Mouse (Mus musculus): Measurements from ENCODE around the gene St6galnac4. TPM values are rescaled to one million over a fixed set of nuclear protein-coding genes. Genes with fewer than 3 reads are reported as not detected.

St6galnac4 gene
- total and polyA plus RNA-seq, 2 experiments from 2014 or later, result 31.3 to 35.5 TPM

- 13% methylated on average over 34 of the region's 34 CpGs for WGBS
- no peaks in the 10 kb centered on the region for H3K36me3 ChIP-seq (ENCODE audit: insufficient read depth)
- no peaks in the 10 kb centered on the region for H3K27me3 ChIP-seq (ENCODE audit: insufficient read depth, low read length)
- no peak for TF ChIP-seq CTCF (IDR thresholded peaks at IDR 0.05; ENCODE audit: low read depth)
- H3K9ac ChIP-seq, result peak overlapping the region; percentile 76
- peak overlapping the region; percentile 69 for H3K4me3 ChIP-seq (ENCODE audit: low read depth, low read length)
- no peaks in the 10 kb centered on the region for H3K9me3 ChIP-seq (ENCODE audit: low read length)
- ATAC-seq (peak; percentile 38), DNase-seq (peak; percentile 44)
- no peak overlapping the region for H3K27ac ChIP-seq (ENCODE audit: low read depth, low read length)
- H3K4me2 ChIP-seq (ENCODE audit: low read depth), result peak overlapping the region; percentile 88
- peaks cover 15% of the 10 kb centered on the region for H3K4me1 ChIP-seq (ENCODE audit: insufficient read depth)
Observed at GRCm38 (mm10) chr2:32607262-32607947, 20.5 kb downstream of the St6galnac4 start.

- Histone ChIP-seq H3K27ac (ENCODE audit: low read depth, low read length) (no peak overlapping the region), H3K9ac (no peak overlapping the region), H3K27me3 (ENCODE audit: insufficient read depth, low read length) (no peaks in the 10 kb centered on the region), H3K36me3 (ENCODE audit: insufficient read depth) (no peaks in the 10 kb centered on the region), H3K4me1 (ENCODE audit: insufficient read depth) (peaks cover 12% of the 10 kb centered on the region), H3K4me2 (ENCODE audit: low read depth) (peak overlapping the region; percentile 88), H3K9me3 (ENCODE audit: low read length) (no peaks in the 10 kb centered on the region), H3K4me3 (ENCODE audit: low read depth, low read length) (peak overlapping the region; percentile 69)
- DNase-seq (no peak), ATAC-seq (0 out of 2 replicates have a peak, but pooled peaks have one; percentile 19)
- no peak for TF ChIP-seq CTCF (IDR thresholded peaks at IDR 0.05; ENCODE audit: low read depth)
- WGBS, result 13% methylated on average over 25 of the region's 25 CpGs
Observed at GRCm38 (mm10) chr2:32608141-32608777, 21.4 kb downstream of the St6galnac4 start.

DNA sequence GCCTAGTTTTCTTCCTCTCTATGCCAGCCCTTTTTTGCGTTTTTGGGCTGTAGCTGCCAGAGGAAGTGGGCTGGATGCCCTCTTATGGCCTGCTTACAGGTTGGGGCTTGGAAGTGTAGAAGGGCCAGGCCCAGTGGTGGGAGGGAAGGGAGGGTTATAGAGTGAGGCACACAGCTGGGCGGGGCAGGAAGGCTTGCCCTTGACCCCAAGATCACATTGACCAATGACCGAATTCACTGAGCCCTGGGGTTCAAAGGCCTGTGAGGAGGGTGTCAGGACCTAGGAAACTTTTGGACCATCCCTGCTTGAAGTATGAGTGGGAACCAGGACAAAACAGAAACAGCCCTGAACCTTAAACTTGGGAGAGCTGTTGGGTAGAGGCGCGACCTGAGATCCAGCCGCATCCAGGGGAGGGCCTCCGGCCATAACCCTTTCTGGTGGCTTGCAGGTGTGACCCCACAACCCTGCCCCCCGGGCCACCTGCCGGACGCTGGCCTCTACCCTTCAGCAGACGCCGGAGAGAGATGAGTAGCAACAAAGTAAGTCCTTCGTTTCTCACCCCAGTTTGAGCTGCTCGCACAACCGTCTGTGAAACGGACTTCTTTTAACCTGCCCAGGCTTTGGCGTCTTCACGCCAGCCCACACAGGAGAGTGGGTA lies 22.0 kb downstream of the St6galnac4 start:
- Histone ChIP-seq H3K4me1 (ENCODE audit: insufficient read depth) (peaks cover 12% of the 10 kb centered on the region), H3K36me3 (ENCODE audit: insufficient read depth) (no peaks in the 10 kb centered on the region), H3K27me3 (ENCODE audit: insufficient read depth, low read length) (no peaks in the 10 kb centered on the region), H3K9ac (no peak overlapping the region), H3K4me2 (ENCODE audit: low read depth) (peak overlapping the region; percentile 88), H3K27ac (ENCODE audit: low read depth, low read length) (no peak overlapping the region), H3K9me3 (ENCODE audit: low read length) (no peaks in the 10 kb centered on the region), H3K4me3 (ENCODE audit: low read depth, low read length) (peak overlapping the region; percentile 69)
- DNase-seq (no peak), ATAC-seq (no peak)
- 56% methylated on average over 18 of the region's 18 CpGs for WGBS
- no peak for TF ChIP-seq CTCF (IDR thresholded peaks at IDR 0.05; ENCODE audit: low read depth)

DNA sequence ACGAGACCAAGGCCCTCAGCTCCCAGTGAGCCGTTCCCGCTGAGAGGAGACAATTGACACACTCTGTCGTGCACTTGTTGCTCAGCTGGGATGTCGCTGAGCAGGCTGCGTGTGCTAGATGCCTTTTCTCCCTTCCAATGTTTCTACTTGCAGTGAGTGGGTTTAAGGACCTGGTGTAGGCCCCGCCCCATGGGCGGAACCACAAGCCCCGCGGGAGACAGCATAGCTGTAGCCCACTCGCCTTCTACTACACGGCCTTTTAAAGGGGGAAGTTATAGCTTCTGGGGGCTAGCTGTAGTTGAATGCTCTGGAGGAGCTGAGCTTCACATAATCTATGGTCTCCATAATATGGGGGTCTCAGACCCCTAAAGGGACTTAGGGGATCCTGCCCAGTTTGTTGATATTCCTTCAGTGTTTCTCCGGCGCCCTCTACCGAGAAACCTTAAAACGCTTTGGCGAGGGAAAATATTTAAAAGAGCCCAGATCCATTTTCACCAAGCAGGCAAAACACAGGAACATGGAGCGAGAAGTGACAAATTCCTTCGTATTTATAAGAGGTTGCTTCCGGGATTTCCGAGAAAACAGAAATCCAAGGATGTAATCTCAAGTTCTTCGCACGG lies 23.8 kb downstream of the St6galnac4 start:
- peak; percentile 50 for TF ChIP-seq CTCF (IDR thresholded peaks at IDR 0.05; ENCODE audit: low read depth)
- 0 out of 2 replicates have a peak overlapping the region, but pooled peaks have one; percentile 19 for H3K9ac ChIP-seq
- H3K4me1 ChIP-seq (ENCODE audit: insufficient read depth), result peaks cover 12% of the 10 kb centered on the region
- 16% methylated on average over 23 of the region's 23 CpGs for WGBS
- no peak overlapping the region for H3K27ac ChIP-seq (ENCODE audit: low read depth, low read length)
- peak; percentile 24; the same call in 1 of the 2 replicates for ATAC-seq
- H3K9me3 ChIP-seq (ENCODE audit: low read length), result no peaks in the 10 kb centered on the region
- peak overlapping the region; percentile 48 for H3K4me2 ChIP-seq (ENCODE audit: low read depth)
- peak overlapping the region; percentile 32 for H3K4me3 ChIP-seq (ENCODE audit: low read depth, low read length)
- DNase-seq, result peak; percentile 68
- H3K36me3 ChIP-seq (ENCODE audit: insufficient read depth), result peaks cover 9% of the 10 kb centered on the region
- H3K27me3 ChIP-seq (ENCODE audit: insufficient read depth, low read length), result no peaks in the 10 kb centered on the region

- Histone ChIP-seq H3K27me3 (ENCODE audit: insufficient read depth, low read length) (no peaks in the 10 kb centered on the region), H3K9me3 (ENCODE audit: low read length) (no peaks in the 10 kb centered on the region), H3K4me2 (ENCODE audit: low read depth) (no peak overlapping the region), H3K4me3 (ENCODE audit: low read depth, low read length) (no peak overlapping the region), H3K9ac (no peak overlapping the region), H3K27ac (ENCODE audit: low read depth, low read length) (no peak overlapping the region), H3K36me3 (ENCODE audit: insufficient read depth) (peaks cover 9% of the 10 kb centered on the region), H3K4me1 (ENCODE audit: insufficient read depth) (peaks cover 12% of the 10 kb centered on the region)
- DNase-seq, result no peak
- ATAC-seq, result no peak
- WGBS, result 75% methylated on average over 26 of the region's 26 CpGs
- TF ChIP-seq CTCF (IDR thresholded peaks at IDR 0.05; ENCODE audit: low read depth), result no peak
Observed at GRCm38 (mm10) chr2:32612274-32612673, 25.4 kb downstream of the St6galnac4 start.

GRCm38 (mm10) chr2:32617109-32617508 lies 30.2 kb downstream of the St6galnac4 start:
- 94% methylated on average over 1 of the region's 1 CpGs for WGBS
- Histone ChIP-seq H3K4me1 (ENCODE audit: insufficient read depth) (no peaks in the 10 kb centered on the region), H3K4me3 (ENCODE audit: low read depth, low read length) (no peak overlapping the region), H3K9ac (no peak overlapping the region), H3K36me3 (ENCODE audit: insufficient read depth) (peaks cover 9% of the 10 kb centered on the region), H3K4me2 (ENCODE audit: low read depth) (no peak overlapping the region), H3K27me3 (ENCODE audit: insufficient read depth, low read length) (no peaks in the 10 kb centered on the region), H3K9me3 (ENCODE audit: low read length) (no peaks in the 10 kb centered on the region), H3K27ac (ENCODE audit: low read depth, low read length) (no peak overlapping the region)
- no peak for ATAC-seq
- no peak for DNase-seq
- no peak for TF ChIP-seq CTCF (IDR thresholded peaks at IDR 0.05; ENCODE audit: low read depth)
